Mouse (Mus musculus) E14TG2a.4 (cell line): ENCODE data around the gene Gm47985.

Source experiments
- CTCF ChIP-seq: conservative IDR thresholded peaks from 2 replicates; pipeline ENCODE4 v1.5.1; 2014; ENCODE audit warnings: low read length
- NANOG ChIP-seq: IDR thresholded peaks from 2 replicates; pipeline ENCODE4 v1.6.1; 2014; ENCODE audit warnings: borderline replicate concordance, low read length, mixed read lengths
- POU5F1 ChIP-seq: IDR thresholded peaks from 2 replicates; pipeline ENCODE4 v1.6.1; 2014; ENCODE audit warnings: low read length, borderline replicate concordance

DNA sequence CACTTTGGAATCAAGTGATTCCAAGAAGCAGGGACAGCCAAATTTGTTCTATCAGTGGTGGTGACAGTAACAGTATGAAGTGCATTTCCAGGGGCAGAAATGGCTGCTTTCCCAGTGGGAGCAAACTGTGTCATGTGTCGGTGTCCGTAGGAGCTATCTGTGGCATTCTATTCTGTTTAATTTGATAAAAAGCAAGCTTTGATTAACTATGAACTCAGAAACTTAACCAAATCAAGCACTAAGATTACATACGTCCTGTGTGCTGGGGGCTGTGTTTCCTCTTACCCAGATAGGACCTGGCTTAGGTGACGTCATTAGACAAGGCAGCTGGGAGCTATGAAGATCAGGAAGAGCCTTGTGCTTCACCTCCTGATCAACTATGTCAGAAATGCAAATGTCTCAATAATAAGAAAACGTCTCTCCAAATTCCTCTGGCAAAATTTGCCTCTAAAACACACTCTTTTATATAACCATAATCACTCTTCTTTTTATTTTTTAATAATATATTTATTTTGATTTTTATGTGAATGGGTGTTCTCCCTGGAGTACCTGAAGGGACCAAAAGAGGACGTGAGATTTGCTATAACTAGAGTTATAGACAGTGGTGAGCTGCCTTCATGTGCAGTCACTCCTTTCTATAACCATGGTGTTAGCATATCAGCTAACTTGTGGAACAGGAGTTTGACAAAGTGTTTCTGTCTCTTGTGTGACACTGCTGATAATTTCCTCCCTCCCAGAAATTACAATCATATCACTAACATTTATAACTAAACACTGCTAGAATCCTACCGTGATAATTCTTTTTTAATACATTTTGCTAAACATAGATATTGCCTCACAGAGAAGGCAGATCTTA, 25.3 kb upstream of the Gm47985 start:
- TF ChIP-seq CTCF, result no peak
- no peak for TF ChIP-seq NANOG
- TF ChIP-seq POU5F1, result no peak
